Mouse (Mus musculus) erythroblast, embryonic 14.5 days (primary cell): ENCODE measurements around the gene Phldb2.

ENCODE experiments used
- GATA1 ChIP-seq: IDR thresholded peaks from 2 replicates; pipeline ENCODE4 v1.6.1; 2012; ENCODE audit warnings: low read length, inconsistent platforms, mixed read lengths
- TAL1 ChIP-seq: IDR thresholded peaks from 3 replicates; pipeline ENCODE4 v1.6.1; 2012; ENCODE audit warnings: low read length, inconsistent platforms, mixed read lengths

- no peak for TF ChIP-seq GATA1
- no peak for TF ChIP-seq TAL1
Measured at GRCm38 (mm10) chr16:45967471-45967870, 14.1 kb upstream of the Phldb2 start.
